Mouse (Mus musculus) 3134 (cell line): Measurements from ENCODE around the gene Hmox1.

Experiments
- DNase-seq: peaks from one replicate; pipeline ENCODE4 v3.0.0-alpha.2; 2011; ENCODE audit warnings: low spot score; ENCODE audit not compliant: insufficient read length; ENCODE audit errors: extremely low read depth

Gene Hmox1

GRCm38 (mm10) chr8:75088989-75089881 lies 4.2 kb upstream of the Hmox1 start:
- peak; percentile 55 for DNase-seq

DNA sequence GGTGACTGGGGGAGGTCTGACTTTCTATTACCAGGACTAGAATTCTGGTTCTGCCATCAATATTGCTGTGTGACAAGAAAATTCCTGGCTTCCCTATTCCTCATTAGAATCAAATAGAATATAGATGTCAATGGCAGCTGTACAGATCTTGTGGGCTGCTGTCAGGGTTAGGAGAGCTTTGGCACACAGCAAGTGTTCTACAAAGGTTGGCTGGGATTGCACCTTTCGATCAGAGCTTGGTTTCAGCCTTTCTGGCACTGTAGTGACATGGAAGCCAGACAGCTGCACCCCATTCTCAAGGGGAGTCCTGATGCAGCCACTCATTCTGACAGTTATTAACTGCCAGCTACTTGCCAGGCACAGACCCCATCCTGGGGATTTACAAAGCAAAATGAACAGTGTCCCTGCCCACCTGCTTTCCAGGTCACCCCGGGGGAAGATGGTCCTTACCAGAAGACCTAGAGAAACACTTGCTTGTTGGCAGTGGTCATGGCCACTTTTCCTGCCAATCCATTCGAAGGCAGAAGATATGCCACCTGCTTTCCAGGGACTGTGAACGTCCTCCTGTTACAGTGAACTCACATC lies 2.5 kb upstream of the Hmox1 start:
- no peak for DNase-seq

DNA sequence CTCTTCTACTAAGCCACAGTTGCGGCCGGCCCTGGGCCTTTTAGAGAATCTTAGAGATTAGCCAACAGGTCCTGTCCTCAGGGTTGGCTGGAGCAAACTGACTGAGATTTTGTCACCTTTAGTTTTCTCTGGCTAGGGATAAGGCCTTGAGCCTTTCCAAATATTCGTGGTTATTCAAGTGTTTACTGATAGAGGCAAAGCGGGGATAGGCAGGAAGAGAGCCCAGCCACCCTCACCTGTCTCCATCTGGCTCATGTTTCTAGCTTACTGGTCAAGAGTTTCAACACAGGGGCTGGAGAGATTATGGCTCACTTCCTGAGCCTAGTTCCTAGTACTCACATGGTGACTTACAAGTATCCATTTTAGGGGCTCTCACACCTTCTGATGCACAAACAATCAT lies 9.5 kb downstream of the Hmox1 start:
- DNase-seq = no peak

DNA sequence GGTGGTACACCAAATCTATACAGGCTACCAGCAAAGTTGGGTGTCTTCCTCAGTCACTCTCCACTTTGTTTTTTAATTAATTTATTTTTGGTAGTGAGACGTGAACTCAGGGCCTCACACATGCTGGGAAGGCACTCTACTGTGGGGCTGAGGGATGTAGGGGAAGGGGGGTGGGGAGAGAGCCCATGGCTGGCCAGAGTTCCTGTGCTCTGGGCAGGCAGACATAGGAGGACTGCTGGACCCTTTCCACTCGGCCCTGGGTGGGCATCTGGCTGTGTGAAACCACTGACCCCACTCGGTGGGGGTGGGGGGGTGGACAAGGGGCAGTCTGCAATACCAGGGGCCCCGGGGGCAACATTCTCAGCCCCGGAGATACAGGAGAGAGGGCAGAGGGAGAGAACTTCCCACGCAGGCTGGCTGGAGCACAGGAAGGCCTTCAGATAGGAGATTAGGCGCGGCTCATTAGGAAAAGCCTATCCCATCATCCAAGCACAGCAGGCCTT lies 10.0 kb downstream of the Hmox1 start:
- DNase-seq = no peak

DNA sequence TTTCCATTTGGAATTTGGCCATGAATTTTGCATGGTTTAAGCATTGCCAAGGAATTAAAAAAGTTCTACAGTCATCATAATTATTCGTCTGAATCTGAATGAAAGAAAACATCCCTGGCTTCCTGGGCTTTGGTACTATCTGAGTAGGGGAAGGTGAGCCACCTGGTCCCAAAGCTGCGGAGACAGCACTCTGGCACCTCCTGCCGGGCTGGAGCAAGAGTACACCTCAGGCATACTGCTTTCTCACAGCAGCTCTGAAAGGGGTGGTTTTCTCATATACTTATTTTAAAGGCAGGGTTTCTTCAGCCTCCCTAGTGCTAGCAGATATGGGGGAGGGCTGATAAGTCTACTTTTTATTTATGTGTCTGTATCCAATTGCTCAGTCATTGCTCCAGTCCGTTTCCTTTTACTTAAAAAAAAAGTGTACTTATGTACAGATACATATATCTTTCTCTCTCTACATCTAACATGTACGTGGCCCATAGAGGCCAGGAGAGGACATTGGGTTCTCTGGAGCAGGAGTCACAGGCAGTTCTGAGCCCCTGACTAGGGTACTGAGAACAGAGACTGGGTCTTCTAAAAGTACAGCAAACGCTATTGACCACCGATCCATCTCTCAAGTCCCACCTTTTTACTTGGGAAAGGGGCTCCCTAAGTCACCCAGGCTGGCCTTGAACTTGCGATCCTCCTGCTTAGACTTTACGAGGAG lies 15.3 kb downstream of the Hmox1 start:
- peak; percentile 59 for DNase-seq

GRCm38 (mm10) chr8:75109236-75109967 lies 16.0 kb downstream of the Hmox1 start, which contains the start of gene Mcm5:
Mcm5 (plus strand) TSS chr8:75109569.
- peak; percentile 94 for DNase-seq

DNA sequence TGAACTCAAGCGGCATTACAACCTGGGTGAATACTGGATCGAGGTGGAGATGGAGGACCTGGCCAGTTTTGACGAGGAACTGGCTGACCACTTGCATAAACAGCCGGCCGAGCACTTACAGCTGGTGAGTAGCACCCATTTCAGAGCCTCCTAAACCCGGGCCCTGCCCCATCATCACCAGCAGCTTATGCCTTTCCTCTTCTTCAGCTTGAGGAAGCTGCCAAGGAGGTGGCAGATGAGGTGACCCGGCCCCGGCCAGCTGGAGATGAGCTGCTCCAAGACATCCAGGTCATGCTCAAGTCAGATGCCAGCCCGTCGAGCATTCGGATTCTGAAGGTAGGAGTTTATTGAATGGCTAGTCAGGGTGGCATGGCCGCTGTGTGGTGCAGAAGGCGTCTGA lies 16.7 kb downstream of the Hmox1 start:
- DNase-seq = peak; percentile 28

- no peak for DNase-seq
These were observed 25.1 kb downstream of the Hmox1 start for GRCm38 (mm10) chr8:75118505-75118904.

GRCm38 (mm10) chr8:75119287-75119686 lies 25.9 kb downstream of the Hmox1 start:
- no peak for DNase-seq

GRCm38 (mm10) chr8:75119747-75120146 lies 26.3 kb downstream of the Hmox1 start:
- no peak for DNase-seq

- no peak for DNase-seq
These were observed 34.0 kb downstream of the Hmox1 start for GRCm38 (mm10) chr8:75127406-75127805.

DNA sequence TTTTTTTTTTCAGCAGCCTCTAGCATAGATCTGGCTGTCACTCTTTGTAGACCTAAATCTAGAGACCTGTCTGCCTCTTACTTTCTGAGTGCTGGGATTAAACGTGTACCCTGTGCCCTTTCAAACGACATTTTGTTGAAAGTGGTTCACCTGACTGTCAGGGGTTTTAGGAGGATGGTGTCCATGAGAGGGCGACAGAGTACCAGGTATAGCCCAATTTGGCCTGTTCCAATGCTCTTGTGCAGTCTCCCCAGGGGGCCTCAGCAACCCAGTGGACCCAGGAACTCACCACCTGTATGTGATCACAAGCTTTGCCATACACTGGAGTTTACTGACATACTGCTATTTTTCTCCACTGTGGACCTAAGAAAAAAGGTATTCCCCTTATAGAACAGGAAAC lies 39.1 kb downstream of the Hmox1 start:
- DNase-seq = no peak

DNA sequence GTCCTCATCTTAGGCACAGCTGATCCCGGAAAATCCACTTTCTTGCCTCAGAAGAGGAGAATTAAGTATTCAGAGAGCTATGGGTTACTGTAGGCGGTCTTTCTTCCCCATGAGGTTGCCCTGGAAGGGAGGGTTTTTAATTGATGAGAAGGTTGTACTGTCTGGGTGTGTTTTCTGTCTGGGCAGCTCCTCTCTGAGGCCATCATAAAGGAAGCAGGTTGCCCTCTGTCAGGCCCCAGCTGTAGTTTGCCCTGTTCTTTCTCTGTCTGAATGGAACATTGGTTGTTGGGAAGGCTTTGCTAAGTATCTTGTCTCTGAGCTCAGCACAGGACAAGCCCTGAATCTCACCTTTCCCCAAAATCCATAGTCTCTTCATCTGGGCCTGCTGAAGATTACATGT lies 40.0 kb downstream of the Hmox1 start:
- no peak for DNase-seq

DNA sequence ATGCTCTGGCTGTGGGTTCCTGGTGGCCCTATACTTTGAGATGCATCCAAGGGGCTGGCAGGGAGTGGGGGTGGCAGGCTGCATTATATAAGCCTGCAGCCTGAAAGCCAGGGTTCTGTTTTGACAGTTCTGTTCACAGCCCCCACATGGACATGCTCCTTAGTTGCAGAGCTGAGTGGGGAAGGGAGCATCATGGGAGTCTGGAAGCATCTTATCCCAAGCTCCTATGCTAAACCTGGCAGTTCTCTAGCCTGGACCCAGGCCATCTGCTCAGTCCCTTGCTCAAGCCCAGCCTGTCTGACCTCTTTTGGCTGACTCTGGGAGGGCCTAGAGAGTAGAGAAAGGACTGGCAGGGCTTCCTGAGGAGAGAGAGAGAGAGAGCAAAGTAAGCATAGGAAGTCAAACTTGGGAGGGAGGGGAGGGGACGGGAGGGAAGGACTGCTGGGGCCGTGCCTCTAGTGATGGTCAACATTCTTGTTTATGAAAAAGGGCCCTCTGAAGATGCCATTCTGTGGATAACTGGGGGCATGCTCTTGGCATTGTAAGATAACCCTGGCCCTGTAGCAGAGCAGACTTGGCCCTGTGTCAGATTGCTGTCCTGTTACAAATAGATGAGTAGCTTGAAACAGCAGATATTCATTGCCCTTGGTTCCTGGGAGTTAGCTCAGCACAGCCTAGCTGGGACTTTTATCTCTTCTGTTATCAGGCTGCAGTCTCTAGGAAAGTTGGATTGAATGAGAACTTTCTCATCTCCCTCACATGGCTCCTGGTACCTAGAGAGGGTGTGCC lies 41.4 kb downstream of the Hmox1 start:
- no peak for DNase-seq

GRCm38 (mm10) chr8:75135756-75136155 lies 42.3 kb downstream of the Hmox1 start:
- no peak for DNase-seq

- no peak for DNase-seq
These were observed 42.8 kb downstream of the Hmox1 start for GRCm38 (mm10) chr8:75136256-75136655.

DNA sequence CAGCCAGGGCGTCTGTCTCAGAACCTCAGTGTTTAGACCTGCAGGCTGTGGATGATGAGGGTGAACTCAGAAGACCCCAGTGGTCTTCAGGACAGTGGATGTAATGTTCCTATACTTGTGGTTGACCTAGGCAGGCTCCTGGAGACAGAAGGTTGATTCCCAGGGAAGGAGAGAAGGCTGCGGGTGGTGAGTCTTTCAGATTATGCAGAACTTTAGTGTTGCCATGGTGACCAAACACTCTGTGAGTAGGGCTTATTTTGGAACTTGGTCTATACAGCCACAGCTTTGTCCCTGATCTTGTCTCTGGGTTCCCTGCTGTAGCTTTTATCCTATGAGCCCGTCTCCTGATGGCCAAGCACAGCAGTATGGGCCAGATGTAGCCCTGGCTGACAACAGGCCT lies 44.1 kb downstream of the Hmox1 start:
- no peak for DNase-seq
